Mouse (Mus musculus) kidney, postnatal 0 days (tissue): ENCODE measurements around the gene Tenm4. TPM values are rescaled to one million over a fixed set of nuclear protein-coding genes. Genes with fewer than 3 reads are reported as not detected.

Experiments
- ATAC-seq: fragments of 200-750 bp; cut with Nextera tagmentation; replicated peaks from 2 replicates; pipeline ENCODE4 v1.8.0; 2017; ENCODE audit warnings: low read depth, moderate number of reproducible peaks, moderate TSS enrichment, moderate library complexity; ENCODE audit not compliant: low FRiP score
- DNase-seq: peaks from one replicate; pipeline ENCODE4 v3.0.0-alpha.2; 2016; ENCODE audit warnings: low spot score
- H3K27ac ChIP-seq: fragments of 300-500 bp; sonication (generic); 2 replicates; pipeline ENCODE4 v1.5.1; 2014; ENCODE audit warnings: mild to moderate bottlenecking
- H3K27me3 ChIP-seq: fragments of 300-500 bp; sonication (generic); 2 replicates; pipeline ENCODE4 v1.6.1; 2014; ENCODE audit warnings: low read length, mixed read lengths; ENCODE audit not compliant: insufficient read depth
- H3K36me3 ChIP-seq: fragments of 300-500 bp; sonication (generic); 2 replicates; pipeline ENCODE4 v1.6.1; 2014; ENCODE audit warnings: low read length, mixed read lengths; ENCODE audit not compliant: insufficient read depth
- H3K4me1 ChIP-seq: fragments of 300-500 bp; sonication (generic); replicated peaks from 2 replicates; pipeline ENCODE4 v1.6.1; 2014; ENCODE audit warnings: antibody characterized with exemption, low read length, mixed read lengths; ENCODE audit not compliant: insufficient read depth
- H3K4me2 ChIP-seq: fragments of 300-500 bp; sonication (generic); 2 replicates; pipeline ENCODE4 v1.6.1; 2014; ENCODE audit warnings: mild to moderate bottlenecking, low read length, moderate library complexity, mixed read lengths
- H3K4me3 ChIP-seq: fragments of 300-500 bp; sonication (generic); replicated peaks from 2 replicates; pipeline ENCODE4 v1.5.1; 2014; ENCODE audit warnings: low read depth, low read length
- H3K9ac ChIP-seq: fragments of 300-500 bp; sonication (generic); 2 replicates; pipeline ENCODE4 v1.6.1; 2014; ENCODE audit warnings: low read depth, low read length
- H3K9me3 ChIP-seq: fragments of 300-500 bp; sonication (generic); replicated peaks from 2 replicates; pipeline ENCODE4 v1.6.1; 2016; ENCODE audit warnings: low read length, inconsistent platforms, mixed read lengths
- CTCF ChIP-seq: IDR thresholded peaks from 2 replicates; pipeline ENCODE4 v1.5.1; 2016; ENCODE audit warnings: antibody characterized with exemption, low read depth, mild to moderate bottlenecking, moderate library complexity
- WGBS: fragments of 180-500 bp; shearing (Covaris S2); extraction: QIAGEN DNeasy Blood & Tissue Kit; methylation state at CpG from one replicate; pipeline ENCODE4 v1.1.7; 2014; 5-methylcytosine and 5-hydroxymethylcytosine counted together
- polyA plus RNA-seq: library from polyadenylated mRNA; unstranded; fragments of >200 nt; fragmentation: Nextera tagmentation; extraction: Ambion mirVana; gene quantifications from 2 replicates; pipeline ENCODE4 v1.2.1, GENCODE M21; 2015

Gene Tenm4
- polyA plus RNA-seq, 1 experiment from 2014 or later: 22.6 TPM

DNA sequence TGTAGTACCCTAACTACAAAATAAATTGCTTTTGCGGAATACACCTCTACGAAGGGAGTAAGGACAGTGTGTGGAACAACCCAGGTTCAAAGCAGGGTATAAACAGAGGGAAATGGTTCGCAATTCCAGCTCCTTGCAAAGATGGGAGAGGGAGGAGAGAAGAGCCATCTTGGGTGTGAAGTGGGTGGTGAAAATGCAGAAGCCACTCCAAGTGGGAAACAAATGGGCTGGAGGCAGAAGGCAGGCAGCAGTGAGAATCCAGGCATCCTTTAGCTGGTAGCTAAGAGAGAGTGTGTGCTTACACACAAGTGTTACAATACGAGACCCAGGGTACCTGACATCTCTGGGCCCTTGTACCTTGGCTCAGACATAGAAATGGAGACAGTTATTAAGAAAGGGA, 395.2 kb downstream of the Tenm4 start:
- 81% methylated on average over 4 of the region's 4 CpGs for WGBS
- no peak overlapping the region for H3K4me2 ChIP-seq
- H3K4me1 ChIP-seq: peaks cover 3% of the 10 kb centered on the region; the same call in 1 of the 2 replicates
- DNase-seq: no peak
- no peaks in the 10 kb centered on the region for H3K9me3 ChIP-seq
- no peak for TF ChIP-seq CTCF
- no peak for ATAC-seq
- no peak overlapping the region for H3K27ac ChIP-seq
- no peak overlapping the region for H3K4me3 ChIP-seq
- no peaks in the 10 kb centered on the region for H3K36me3 ChIP-seq
- no peaks in the 10 kb centered on the region for H3K27me3 ChIP-seq
- no peak overlapping the region for H3K9ac ChIP-seq

DNA sequence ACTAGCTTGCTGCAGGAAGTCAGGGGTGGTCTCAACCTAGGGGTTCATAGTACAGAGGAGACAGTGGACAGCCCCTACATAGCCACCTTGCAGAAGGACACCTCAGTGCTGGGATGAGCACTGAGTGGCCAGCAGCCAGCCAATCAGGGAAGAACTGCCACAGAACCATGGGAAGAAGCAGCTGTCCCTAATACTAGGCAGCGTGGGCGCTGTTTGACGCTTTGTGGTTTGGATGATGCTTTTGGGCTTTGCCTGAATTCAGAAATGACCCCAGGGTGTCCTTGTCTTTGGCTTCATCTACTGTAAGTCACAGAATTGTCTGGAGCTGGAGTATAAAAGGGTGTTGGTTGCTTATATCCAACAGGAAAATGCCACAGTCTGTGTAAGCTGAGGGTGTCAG, 397.0 kb downstream of the Tenm4 start:
- Histone ChIP-seq H3K4me2 (no peak overlapping the region), H3K27me3 (no peaks in the 10 kb centered on the region), H3K9me3 (no peaks in the 10 kb centered on the region), H3K27ac (no peak overlapping the region), H3K9ac (no peak overlapping the region), H3K36me3 (no peaks in the 10 kb centered on the region), H3K4me3 (no peak overlapping the region), H3K4me1 (peaks cover 3% of the 10 kb centered on the region; the same call in 1 of the 2 replicates)
- DNase-seq (no peak), ATAC-seq (no peak)
- TF ChIP-seq CTCF: no peak
- 87% methylated on average over 3 of the region's 3 CpGs for WGBS

DNA sequence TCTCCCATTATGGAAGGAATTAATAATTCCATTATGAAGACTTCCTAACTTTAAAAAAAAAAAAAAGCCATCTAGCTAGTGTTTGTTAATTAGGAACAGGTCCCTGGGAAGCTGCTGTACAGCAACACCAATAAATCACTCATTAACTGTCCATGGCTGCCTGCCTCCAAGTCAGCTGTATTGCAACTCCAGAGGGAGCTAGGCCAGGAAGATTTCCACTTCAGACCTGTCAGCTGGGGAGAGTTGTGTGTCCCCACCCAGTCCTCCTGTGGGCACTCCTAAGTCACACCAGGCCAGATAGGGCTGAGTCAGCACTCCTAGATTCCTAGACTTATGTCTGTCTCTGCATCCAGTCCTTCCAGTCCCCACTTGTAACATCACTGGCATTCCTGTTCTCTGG, 399.9 kb downstream of the Tenm4 start:
- DNase-seq (peak; percentile 59), ATAC-seq (peak; percentile 77)
- Histone ChIP-seq H3K4me2 (no peak overlapping the region), H3K9me3 (no peaks in the 10 kb centered on the region), H3K4me1 (peaks cover 8% of the 10 kb centered on the region; the same call in 1 of the 2 replicates), H3K27ac (no peak overlapping the region), H3K4me3 (no peak overlapping the region), H3K27me3 (no peaks in the 10 kb centered on the region), H3K36me3 (no peaks in the 10 kb centered on the region), H3K9ac (no peak overlapping the region)
- TF ChIP-seq CTCF: peak; percentile 42

GRCm38 (mm10) chr7:96572995-96573394, 401.9 kb downstream of the Tenm4 start:
- TF ChIP-seq CTCF: no peak
- DNase-seq: no peak
- ATAC-seq: no peak
- Histone ChIP-seq H3K9me3 (no peaks in the 10 kb centered on the region), H3K4me2 (no peak overlapping the region), H3K36me3 (no peaks in the 10 kb centered on the region), H3K9ac (no peak overlapping the region), H3K4me1 (peaks cover 8% of the 10 kb centered on the region; the same call in 1 of the 2 replicates), H3K4me3 (no peak overlapping the region), H3K27ac (no peak overlapping the region), H3K27me3 (no peaks in the 10 kb centered on the region)
- WGBS: 86% methylated on average over 7 of the region's 7 CpGs

DNA sequence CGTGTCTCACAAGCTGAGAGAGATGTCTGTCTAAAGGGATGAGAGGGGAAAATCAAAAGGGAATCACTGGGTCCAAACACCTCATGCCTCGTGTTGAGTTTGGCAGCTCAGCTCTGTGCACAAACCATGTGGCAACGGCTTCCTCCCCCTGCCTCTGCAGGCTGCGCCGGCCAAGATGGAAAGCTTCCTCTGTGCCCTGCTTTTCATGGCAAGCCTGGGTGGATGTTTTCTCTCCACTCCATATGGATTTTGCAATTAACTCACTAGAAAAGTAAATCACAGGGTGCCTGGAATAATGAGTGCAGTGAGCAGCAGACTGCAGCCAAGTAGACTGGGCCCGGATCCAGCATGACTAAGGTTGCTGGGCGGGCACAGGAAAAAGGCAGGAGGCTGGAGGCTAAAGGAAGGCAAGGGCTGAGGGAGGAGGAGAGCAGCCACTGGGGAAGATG, 404.2 kb downstream of the Tenm4 start:
- Histone ChIP-seq H3K27me3 (no peaks in the 10 kb centered on the region), H3K9ac (no peak overlapping the region), H3K9me3 (no peaks in the 10 kb centered on the region), H3K4me3 (no peak overlapping the region), H3K4me1 (peaks cover 8% of the 10 kb centered on the region; the same call in 1 of the 2 replicates), H3K36me3 (no peaks in the 10 kb centered on the region), H3K27ac (no peak overlapping the region), H3K4me2 (no peak overlapping the region)
- TF ChIP-seq CTCF: no peak
- ATAC-seq (no peak; the same call in 1 of the 2 replicates), DNase-seq (peak; percentile 81)
- WGBS: 14% methylated on average over 7 of the region's 7 CpGs

GRCm38 (mm10) chr7:96582752-96583151, 411.7 kb downstream of the Tenm4 start:
- Histone ChIP-seq H3K9me3 (no peaks in the 10 kb centered on the region), H3K4me2 (no peak overlapping the region), H3K36me3 (no peaks in the 10 kb centered on the region), H3K9ac (no peak overlapping the region), H3K4me1 (no peaks in the 10 kb centered on the region), H3K27me3 (no peaks in the 10 kb centered on the region), H3K27ac (no peak overlapping the region), H3K4me3 (no peak overlapping the region)
- DNase-seq (no peak), ATAC-seq (no peak)
- no peak for TF ChIP-seq CTCF
- WGBS: 43% methylated on average over 6 of the region's 6 CpGs

GRCm38 (mm10) chr7:96587403-96587802, 416.4 kb downstream of the Tenm4 start:
- Histone ChIP-seq H3K27me3 (no peaks in the 10 kb centered on the region), H3K9ac (no peak overlapping the region), H3K9me3 (no peaks in the 10 kb centered on the region), H3K36me3 (no peaks in the 10 kb centered on the region), H3K4me2 (no peak overlapping the region), H3K27ac (no peak overlapping the region), H3K4me3 (no peak overlapping the region), H3K4me1 (no peaks in the 10 kb centered on the region)
- ATAC-seq: no peak
- no peak for DNase-seq
- no peak for TF ChIP-seq CTCF
